Mouse (Mus musculus) retina, postnatal 7 days (tissue): Measurements from ENCODE around the gene Ramac.

ENCODE experiments used
- DNase-seq: peaks from one replicate; pipeline ENCODE4 v3.0.0-alpha.2; 2012; ENCODE audit warnings: low read depth, low spot score

Ramac gene

GRCm38 (mm10) chr7:81762180-81763109, at the start of gene Ramac:
TSS of gene Ramac (plus strand) at chr7:81762925.
- peak; percentile 92 for DNase-seq

DNA sequence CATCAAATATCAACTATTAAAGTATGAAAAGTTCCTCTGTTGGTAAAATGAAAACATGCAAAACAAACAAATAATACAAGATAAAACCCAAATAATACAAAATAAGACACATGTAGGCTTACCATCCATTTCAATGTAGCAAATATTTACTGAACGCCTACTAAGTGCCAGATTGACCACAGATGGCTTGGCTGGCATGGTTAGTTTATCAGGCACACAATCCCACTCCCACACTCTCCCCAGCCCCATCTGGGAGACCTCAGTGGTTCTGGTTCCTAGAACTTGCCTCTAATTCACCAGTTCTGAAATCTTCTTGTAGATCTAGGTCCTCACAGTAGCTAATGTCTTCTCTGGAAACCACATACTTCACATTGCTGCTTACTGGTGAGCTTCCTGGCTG, 44.1 kb upstream of the Ramac start:
- DNase-seq: no peak

GRCm38 (mm10) chr7:81719216-81719661, 43.5 kb upstream of the Ramac start:
- no peak for DNase-seq

DNA sequence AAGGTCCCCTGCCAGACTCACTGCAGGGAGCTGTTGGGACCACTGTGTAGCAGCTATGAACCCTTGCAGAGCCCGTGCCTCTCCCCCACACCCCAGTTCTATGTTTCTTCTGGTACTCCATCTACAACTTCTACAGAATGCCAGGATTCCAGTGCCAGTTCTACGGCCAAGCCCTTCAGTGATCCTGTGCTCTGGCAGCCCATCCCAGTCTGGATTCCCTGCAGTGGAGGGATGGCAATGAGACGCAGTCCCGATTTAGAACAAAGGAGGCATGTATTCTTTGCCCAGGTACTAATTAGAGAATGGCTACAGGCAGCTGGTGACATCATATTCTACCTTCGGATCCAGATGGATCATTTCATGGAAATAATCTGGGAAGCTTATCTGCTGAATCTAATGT, 41.5 kb upstream of the Ramac start:
- DNase-seq: no peak

GRCm38 (mm10) chr7:81723851-81724250, 38.9 kb upstream of the Ramac start:
- DNase-seq: no peak

DNA sequence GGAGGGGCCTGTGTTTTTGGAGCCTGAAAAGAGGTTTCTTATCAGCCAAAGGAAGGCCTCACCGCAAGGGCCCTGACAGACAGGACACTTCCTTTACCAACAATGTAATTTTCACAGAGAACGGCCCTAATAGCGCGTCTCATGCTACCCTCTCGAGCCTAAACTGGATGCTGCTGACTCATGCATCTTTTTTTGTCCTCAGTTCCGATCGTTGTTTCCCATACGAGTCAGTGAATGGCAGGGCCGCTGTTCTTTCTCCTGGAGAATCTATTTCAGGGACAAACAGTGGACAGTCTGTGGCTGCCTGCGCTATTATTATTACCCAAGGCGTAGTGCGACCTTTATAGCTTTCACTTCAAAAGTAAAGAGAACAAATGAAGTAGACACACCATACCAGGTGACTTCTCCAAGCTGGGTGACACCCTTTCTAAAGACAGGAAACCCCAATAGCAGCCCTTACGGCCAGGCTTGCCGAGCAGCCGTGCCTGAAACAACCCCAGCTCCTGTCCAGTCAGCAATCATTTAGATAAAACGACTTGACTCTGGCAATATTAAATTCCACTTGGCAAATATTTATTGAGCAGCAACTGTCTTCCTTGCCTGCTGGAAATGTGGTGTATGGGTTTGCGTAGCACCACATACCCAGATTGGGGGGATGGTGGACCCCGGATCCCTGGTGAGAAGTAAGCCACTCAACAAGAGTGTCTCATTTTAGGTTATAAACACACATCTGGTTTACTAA, 36.6 kb upstream of the Ramac start:
- no peak for DNase-seq

DNA sequence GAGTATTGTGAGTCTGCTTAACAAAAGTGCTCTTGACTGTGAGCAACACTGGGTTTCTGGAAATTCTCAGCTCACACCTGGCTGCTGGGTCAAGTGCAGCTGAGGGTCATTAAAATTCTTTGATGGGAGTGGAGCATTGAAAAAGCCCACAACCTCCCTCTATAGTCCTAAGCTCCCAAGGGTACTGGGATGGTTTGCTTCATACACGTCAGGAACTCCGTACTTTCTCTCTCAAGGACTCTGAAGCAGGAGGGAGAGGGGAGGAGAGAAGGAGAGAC, 36.1 kb upstream of the Ramac start:
- no peak for DNase-seq

DNA sequence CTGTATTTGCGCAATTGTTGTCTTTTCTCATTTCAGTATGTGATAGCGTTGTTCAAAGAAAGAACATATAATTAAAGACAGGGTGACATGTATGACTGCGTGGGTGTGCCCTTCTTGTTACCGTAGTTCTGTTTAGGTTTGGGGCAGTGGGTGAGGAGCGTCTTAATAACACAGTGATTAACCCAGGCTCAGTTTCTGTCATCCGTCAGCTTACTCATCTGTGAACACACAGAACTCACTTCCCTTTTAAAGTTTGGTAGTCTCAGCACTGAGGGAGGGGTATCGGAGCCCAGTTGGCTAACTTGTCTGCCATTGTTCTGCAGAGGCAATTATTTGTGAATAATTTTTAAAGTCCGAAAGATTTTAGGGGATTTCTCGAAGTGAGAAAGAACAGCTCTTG, 35.0 kb upstream of the Ramac start:
- DNase-seq: no peak

DNA sequence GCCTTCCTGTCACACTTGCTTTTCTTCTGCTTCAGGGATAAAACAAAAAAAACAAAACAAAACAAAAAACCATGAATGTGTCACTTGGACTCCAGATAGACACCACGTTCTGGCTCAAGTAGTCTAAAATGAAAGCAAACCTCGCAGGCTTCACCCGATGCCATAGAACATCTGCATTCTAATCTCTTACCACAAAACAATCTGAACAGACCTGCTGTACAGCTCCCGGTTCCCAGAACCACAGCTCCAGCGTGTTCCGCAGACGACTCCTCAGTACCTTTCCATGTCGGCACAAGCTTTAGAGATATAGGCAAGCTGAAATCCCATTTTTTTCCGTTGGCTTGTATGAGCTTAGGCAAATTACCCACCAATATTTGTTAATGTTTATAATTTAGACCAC, 32.9 kb upstream of the Ramac start:
- no peak for DNase-seq

- no peak for DNase-seq
Measured at GRCm38 (mm10) chr7:81731181-81731651, 31.5 kb upstream of the Ramac start.

DNA sequence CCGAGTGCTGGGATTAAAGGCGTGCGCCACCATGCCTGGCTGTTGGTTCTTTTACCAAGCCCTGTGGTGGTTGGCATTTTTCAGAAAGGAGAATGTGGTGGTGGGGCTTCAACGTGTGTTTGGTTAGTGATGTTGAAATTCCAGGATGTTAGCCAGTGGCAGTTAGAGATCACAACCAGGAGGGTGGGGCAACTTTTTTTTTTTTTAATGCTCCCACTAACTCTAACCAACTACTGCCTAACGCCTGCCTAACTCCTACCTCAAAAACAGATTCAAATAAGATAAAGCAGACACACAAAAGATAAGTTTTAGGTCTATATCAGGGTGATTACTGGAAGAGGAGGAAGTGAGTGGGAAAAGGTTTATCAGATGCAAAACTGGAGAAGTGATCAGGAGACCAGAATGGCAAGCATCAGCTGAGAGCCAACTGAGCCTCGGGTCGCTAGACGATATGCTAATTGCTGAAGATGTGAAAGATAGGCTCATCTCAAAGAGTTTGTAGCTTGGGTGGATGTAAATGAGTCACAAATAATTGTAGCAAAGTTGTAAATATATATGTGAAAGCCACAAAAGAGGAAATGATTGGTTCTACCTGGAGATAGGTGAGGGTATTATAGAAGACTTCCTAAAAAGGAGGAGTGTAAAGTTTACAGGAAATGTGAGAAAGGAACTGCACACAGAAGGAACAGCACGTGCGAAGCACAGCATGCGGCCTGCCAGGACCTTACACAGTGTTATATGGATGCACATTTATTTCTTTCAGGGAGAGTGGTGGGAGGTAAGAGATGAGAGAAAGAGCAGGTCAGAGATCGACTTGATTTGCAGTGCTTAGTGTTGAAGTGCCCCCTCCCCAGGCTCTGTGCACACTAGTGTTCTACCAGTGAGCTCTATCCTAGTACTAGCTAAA, 30.3 kb upstream of the Ramac start:
- DNase-seq: no peak

DNA sequence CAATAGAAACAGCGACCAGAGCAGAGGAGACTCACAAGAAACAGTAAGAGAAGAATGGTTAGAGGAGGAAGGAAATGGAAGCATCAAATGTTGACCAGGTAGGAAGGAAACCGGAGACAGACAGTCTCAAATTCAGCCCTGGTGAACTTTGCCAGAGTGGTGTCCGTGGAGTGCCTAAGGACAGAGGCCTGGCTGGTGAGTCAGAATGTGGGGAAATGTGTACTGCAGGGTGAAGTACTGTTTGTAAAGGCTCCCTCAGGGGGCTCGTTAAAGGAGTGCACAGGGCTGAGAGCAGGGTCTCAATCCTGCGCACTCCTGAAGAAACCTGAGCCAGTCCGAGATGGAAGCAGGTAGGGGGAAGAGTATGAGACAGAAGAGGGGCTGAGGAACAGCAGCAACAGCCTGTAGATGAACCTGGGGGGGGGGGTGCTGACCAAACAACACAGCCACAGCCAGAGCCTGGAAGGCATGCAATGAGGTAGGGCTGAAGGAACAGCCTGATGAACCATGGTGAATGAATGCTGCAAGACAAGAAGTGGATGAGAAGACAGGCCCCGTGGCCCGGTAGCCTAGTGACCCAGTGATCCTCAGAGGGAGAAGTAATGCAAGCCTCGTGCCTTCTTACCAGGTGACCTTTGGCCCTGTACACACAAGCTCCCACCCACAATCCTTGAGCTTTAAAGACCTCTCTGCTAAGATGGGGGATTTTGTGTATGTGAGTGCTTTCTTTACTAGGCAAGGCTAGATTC, 27.3 kb upstream of the Ramac start:
- no peak for DNase-seq

GRCm38 (mm10) chr7:81738720-81739385, 23.9 kb upstream of the Ramac start:
- no peak for DNase-seq

DNA sequence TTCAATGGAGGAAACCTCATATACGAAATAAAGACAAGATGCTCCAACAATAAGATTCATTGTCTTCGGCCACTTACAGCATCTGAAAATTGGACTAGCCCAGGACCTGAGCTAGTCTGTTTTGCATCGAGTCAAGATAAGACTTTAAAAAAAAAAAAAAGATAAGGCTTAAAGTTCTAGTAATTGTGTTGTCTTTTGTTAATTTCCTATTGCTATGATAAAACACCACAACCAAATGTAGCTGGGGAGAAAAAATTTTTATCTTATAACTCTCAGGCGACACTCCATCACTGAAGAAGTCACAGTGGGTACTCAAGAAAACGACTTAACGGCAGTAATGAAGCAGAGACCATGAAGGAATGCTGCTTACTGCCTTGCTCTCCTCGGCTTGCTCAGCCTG, 22.7 kb upstream of the Ramac start:
- DNase-seq: no peak

DNA sequence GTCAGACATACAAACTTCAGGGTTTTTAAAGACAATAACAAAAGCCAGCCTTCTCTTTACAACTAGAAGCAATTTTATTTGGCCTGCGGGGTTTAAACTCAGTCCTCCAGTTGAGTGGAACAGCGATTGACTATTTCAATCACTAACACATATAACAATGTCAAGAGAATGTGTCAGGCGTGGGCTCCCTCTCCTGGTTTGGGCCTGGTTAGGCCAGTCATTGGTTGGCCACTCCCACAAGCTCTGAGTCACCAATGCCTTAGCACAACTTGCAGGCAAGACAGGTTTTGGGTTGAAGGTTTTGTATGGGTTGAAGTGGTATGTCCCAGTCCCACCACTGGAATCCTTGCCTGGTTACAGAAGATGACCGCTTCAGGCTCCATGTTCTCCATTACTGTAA, 18.6 kb upstream of the Ramac start:
- no peak for DNase-seq

GRCm38 (mm10) chr7:81747956-81748355, 14.8 kb upstream of the Ramac start:
- no peak for DNase-seq

GRCm38 (mm10) chr7:81763110-81763845, 553 bp downstream of the Ramac start:
- DNase-seq: no peak

DNA sequence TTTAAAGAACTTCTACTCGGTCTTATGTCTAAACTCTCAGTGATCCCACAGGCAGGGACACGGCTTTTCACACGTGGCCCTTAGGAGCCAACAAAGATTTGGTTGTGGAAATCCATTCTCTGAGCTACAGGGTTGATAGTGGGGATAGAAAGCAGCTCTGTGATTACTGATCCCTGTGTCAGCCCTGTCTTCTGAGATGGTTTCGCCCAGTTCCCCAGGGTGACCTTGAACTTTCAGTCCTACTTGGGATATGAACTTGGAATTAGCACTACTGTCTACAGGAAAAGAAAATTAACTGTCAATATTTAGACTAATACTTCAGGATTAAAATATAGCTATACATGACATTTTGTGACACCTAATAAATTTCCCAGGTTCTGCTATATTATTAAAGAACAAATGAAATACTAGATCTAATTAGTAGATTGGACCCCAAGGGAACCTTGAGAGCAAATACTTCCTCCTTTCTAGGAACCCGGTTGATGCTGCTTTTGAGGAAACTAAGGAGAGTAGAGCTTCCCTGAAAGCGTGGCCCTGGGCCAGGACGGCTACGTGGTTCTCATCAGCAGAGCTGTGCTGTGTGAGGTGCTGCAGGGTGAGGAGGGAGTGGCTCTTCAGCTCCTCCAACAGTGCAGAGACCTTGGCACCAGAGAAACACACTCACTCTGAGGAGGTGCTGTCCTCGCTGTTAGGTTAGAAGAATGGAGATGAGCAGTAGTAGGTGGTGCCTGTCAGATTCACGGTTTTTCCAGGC, 10.2 kb downstream of the Ramac start:
- DNase-seq: no peak

- no peak for DNase-seq
Measured at GRCm38 (mm10) chr7:81775325-81775724, 12.6 kb downstream of the Ramac start.
